Mouse (Mus musculus) left cerebral cortex, postnatal 36 days (tissue): ENCODE results near the gene Neurod2. TPM values are rescaled to one million over a fixed set of nuclear protein-coding genes. Genes with fewer than 3 reads are reported as not detected.
A peak's percentile ranks its signal among the peaks of the same experiment; 100 is the strongest.

ENCODE experiments used
- DNase-seq, 2 experiments: peaks; one replicate each; pipeline ENCODE4 v3.0.0; 2021 to 2022; ENCODE audit warnings: low spot score in 2 of 2, mixed read lengths in 1 of 2
- intact Hi-C: fragments of 180-260 bp; cut with DNase I; formaldehyde crosslinking; loops from one replicate; pipeline ENCODE4 v1.15.1; 2025
- total RNA-seq, 2 experiments: library from RNA; stranded (reverse); gene quantifications; 2 replicates each; pipeline ENCODE4 v1.2.3; 2021

The Neurod2 gene
- total RNA-seq, 2 experiments from 2014 or later: 65.2 to 77.3 TPM

DNA sequence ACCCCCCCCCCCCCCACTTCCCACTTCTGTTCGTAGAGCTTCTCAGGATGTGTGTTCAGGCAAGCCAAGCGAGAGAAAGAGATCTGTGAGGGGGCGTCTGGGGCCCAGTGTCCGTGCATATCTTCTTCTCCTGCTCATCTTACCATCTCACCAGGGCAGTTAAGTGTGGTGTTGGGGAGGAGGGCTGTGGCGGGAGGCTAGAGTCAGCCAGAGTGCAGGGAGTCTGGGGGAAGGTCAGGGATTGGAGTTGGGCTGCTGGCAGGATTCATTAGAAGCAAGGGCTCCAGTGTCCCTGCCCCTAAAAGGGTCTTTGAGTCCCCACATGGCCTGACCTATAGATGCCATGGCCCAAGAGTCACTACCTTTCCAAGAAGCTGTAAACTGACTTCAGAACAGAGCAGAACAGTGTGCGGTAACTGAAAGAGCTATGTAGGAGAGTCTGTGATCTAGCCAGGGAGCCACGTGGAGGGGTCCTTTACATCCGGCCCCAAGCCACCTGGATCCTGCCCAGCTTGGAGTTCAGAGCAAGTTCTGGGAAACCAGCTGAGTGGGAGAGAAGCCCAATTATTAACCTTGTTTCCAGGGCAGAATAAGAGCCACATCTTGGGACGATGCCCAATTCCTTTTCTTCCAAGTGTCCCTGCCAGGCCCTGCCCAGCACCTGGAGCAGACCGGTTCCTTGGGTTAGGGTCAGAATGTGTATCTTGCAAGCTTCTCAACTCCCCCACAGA, 6.1 kb downstream of the Neurod2 start:
- intact Hi-C loops: no loop called here
- no peak for DNase-seq

- intact Hi-C loops: no loop called here
- DNase-seq: no peak
Observed at GRCm38 (mm10) chr11:98322159-98322558, 7.3 kb downstream of the Neurod2 start.

DNA sequence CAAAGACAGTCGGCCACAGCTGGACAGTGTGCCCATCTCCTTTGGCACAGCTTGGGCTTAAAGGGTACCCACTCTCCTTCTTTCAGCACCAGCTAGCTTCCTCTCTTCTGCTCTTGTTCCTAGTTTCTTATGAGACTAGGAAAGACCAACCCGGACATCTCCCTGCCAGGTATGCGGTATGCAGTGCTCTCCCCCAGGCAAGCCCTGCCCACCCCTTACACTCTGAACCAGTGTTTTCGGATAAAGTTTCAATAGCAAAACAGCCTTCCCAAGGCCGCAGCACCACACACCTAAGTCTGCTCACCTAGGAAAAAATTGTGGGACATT, 7.8 kb downstream of the Neurod2 start:
- no peak for DNase-seq
- intact Hi-C loops: no loop called here

- peak in 1 of 2 experiments; percentile 41 for DNase-seq
- intact Hi-C loops: no loop called here
Observed at GRCm38 (mm10) chr11:98320806-98321676, 8.4 kb downstream of the Neurod2 start.

DNA sequence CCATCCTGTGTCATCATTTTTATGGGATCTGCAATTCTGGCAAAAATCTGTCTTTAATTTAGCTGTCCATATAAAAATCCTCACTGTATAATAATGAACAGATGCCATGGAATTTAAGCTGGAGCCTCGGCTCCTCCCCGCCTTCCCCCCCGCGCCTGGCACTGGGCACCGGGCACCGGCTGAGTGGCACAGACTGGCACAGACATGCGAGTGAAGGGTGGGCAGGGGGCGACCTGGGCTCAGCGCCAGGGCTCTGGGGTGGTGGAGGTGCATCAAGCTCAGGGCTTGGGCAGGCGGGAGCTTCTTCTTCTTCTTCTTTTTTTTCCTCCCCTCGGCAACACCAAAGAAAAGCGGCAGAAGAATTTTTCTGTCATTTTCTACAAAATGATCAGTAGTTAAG, 9.1 kb downstream of the Neurod2 start:
- intact Hi-C loops: no loop called here
- DNase-seq: no peak

- intact Hi-C loops: no loop called here
- DNase-seq: no peak
Observed at GRCm38 (mm10) chr11:98319944-98320343, 9.5 kb downstream of the Neurod2 start.

DNA sequence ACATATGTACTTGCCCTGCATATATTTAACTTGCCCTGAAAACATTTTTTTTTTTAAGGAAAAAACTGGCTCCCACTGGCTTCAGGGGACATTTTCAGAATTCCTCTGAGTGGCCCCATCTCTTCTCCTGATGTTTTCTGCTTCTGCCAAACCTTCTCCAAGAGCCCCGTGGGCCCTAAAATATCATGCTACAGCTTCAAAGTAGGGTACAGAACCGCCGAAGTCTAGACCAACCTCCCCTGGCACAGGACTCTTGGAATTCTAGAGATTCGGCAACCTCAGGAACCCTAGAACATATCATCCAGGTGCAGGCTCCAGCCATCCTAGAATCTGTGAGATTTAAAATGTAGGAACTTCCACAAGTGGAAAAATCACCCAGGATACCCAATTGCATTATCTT, 9.9 kb downstream of the Neurod2 start:
- DNase-seq: no peak
- intact Hi-C loops: no loop called here

- intact Hi-C loops: no loop called here
- no peak for DNase-seq
Observed at GRCm38 (mm10) chr11:98319120-98319519, 10.3 kb downstream of the Neurod2 start.

DNA sequence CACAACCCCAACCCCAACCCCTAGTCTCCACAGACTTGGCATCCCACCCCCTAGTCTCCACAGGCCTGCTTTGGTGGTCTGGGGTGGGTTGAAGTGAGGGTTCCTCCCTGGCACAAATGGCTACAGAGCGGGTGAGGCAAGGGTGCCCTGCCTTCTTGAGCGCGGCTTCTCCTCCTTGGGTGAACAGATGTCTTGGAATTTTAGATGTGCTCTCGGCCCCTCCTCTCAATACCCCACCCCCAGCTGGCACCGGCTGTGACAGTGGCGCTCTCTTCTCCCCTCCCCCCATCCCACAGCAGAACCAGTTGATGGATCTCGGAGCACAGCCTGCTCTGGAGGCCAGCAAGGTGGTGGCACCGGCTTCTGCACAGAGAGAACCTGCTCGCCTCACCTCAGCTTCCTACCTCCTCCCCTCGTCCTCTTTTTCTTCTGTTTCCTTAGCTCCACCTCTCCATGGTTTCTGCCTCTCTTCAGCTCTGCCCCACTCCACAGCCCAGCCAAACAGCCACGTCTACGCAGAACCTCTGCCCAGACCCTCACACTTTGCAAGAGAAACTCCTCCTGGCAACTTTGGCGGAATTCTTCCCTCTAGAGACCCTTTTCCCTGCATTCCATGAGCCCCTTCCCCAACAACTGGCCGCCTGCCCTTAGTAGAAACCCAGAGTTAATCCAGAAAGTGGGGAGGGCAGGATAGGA, 10.9 kb downstream of the Neurod2 start:
- DNase-seq: no peak
- intact Hi-C loops: no loop called here

- no peak for DNase-seq
- intact Hi-C loops: no loop called here
Observed at GRCm38 (mm10) chr11:98317479-98317878, 12.0 kb downstream of the Neurod2 start.

- intact Hi-C loops: no loop called here
- peak; percentile 61 to 85 for DNase-seq
Observed at GRCm38 (mm10) chr11:98313790-98314323, 15.6 kb downstream of the Neurod2 start.

DNA sequence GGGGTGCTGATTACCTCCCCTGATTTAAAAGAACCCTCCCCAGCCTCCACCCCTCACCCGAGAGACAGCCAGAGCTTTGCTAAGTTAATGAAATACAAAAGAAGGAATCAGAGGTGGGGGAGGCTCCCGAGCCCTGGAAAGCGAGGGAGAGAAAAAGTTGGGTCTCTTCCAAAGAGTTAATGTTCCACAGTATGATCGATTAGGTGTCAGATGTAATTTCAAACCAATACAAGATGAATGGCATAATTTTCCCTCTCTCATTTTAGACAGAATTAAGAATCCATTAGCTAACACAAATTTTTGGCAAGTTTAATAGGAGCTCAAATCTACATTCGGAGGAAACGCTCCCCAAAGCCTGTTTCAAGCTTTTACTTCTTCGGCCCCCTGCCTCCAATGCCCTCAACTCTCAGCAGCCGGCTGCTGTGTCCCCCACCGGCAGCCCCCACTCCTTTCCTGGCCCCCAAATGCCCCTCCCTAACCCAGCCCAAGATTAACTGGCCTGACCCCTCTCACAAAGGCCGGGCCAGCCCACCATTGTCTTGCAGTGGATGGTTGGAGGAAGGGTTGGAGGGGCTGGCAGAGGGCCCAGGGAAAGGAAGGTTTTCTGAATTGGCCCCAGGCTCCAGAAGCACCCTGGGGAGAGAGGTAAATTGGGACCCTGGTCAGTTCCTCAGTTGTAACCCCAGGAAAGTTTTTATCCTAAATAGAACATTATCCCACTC, 30.8 kb downstream of the Neurod2 start:
- no peak for DNase-seq
- intact Hi-C loops: no loop called here

DNA sequence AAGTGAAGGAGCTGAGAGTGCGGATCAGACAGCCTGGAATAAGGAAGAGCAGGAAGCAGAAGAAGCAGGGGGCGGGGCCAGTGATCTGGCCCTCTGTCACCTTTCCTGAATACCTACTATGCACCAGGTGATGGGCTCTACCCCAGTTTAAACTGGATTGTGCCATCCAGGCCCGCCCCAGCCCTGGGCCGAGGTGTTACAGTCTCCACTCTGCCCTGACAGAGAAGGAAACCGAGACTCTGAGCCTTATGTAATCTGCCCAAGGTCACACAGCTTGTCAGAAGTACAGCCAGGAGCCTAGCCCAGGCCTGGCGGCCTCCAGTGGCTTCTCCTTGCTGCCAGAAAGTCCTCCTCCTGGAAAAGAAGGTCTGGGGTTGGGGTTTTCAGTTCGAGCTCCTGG, 31.7 kb downstream of the Neurod2 start:
- intact Hi-C loops: loop anchor here (2.0 kb wide), 1 partner anchor 33 kb away; no protein-coding TSS in a partner anchor
- DNase-seq: no peak

DNA sequence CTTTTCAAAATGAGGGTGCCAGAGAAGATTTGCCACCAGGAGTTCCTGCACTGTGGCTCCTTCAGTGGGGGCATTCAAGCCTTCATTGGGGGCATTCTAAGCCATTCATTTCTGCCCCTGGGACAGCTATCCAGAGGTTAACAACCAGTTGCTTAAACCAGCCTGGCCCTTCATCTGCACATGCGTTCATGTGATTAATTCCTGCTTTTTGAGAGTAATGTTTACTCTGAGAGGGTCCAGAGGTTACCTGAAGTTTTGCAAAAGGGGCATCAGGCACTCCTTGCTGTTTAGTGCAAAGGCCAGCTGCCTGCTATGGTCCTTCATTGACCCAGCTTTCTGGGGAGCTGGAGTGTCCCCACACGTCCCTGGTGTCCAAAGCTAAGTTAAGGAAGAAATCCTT, 32.5 kb downstream of the Neurod2 start:
- DNase-seq: no peak

GRCm38 (mm10) chr11:98296277-98296676, 33.2 kb downstream of the Neurod2 start:
- intact Hi-C loops: loop anchor here (2.0 kb wide), 1 partner anchor 31 kb away; no protein-coding TSS in a partner anchor
- peak in 1 of 2 experiments; percentile 48 for DNase-seq

More for the DNA sequence above, 32.5 kb downstream of the Neurod2 start:
- intact Hi-C loops: loop anchor here (2.0 kb wide), 1 partner anchor 32 kb away; no protein-coding TSS in a partner anchor

DNA sequence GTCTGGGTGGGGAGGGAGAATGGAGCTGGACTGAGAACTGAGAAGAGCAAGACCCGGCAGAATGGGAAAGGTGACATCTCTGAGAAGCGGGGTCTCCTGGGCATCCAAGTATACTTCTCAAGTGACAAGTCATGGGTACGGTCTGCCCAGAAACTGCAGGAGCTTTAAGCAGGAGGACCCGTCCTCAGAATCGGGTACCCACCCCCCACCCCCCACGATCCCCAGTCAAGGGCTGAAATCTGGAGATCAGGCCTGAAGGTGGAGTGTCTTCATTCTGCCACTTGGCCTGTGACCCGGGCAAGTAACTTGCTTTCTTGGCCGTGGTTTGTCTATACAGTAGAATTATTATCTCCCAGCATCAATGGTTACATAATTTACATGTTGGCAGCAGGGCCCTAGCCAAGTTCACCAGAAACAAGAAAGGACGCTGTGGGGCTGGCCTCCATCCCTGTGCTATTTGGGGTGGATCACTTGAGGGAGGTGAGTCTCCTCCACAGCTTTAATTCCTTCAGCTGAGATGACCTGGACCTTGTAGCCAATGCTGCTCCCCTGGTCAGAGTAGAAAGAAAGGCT, 34.3 kb downstream of the Neurod2 start:
- intact Hi-C loops: no loop called here

DNA sequence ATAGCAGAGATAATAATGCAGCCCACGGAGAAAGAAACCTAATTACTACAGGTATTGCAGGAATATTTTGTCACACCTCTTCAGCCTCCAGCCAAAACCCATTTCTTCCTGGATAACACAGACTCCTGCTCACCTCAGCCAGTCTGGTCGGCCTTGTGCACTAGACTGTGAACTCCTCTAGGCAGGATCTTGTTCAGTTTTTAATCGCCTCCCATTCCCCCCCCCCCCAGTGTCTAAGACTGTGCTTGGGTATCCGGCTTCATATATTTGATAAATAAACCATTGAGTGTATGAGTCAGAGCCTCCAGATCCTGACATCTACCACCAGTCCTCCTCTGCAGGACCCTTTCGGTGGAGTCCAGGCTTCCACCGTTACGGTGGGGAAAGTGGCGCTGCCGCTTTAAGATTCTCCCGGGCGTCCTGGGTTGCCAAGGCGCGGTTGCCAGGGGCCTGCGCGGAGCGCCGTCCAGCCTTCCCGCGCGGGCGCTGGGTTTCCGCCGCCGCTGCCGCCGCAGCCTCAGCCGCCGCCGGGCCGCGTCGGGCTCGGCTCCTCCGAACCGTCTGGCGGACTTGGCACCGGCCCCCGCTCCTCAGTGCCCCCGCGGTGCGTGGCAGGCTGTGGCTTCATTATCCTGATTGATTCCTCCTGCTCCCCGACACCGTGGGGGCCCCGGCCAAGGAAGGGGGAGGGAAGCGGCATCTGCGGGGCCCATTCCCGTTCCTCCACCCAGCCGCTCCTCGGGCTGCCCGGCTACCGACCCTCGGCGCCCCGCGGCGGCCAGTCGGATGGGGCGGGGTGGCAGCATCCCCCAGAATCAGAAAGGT, 35.0 kb downstream of the Neurod2 start:
- intact Hi-C loops: no loop called here
- DNase-seq: peak; percentile 79 to 88

More for the DNA sequence above, 34.3 kb downstream of the Neurod2 start:
- peak in 1 of 2 experiments; percentile 44 for DNase-seq

DNA sequence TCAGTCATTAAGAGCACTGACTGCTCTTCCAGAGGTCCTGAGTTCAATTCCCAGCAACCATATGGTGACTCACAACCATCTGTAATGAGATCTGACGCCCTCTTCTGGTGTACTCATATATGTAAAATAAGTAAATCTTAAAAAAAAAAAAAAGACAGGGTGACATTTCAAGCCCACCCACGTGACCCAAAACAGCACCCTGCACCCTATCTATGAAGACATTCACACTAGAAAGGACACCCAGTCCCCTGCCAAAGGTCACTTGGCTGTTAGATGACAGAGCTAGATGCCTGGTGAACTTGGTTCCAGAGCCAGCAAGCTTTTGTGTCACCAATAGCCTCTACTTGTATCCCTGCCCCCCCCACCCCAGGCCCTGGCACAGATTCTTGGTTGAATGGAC, 36.4 kb downstream of the Neurod2 start:
- no peak for DNase-seq
- intact Hi-C loops: no loop called here
